Mouse (Mus musculus): ENCODE data around the gene Sh3gl3.
"Not testable (repeated sequence)": the region's sequence is repeated elsewhere in the genome, so short reads cannot be mapped to it uniquely, and the experiment has no call there.

Gene Sh3gl3

DNA sequence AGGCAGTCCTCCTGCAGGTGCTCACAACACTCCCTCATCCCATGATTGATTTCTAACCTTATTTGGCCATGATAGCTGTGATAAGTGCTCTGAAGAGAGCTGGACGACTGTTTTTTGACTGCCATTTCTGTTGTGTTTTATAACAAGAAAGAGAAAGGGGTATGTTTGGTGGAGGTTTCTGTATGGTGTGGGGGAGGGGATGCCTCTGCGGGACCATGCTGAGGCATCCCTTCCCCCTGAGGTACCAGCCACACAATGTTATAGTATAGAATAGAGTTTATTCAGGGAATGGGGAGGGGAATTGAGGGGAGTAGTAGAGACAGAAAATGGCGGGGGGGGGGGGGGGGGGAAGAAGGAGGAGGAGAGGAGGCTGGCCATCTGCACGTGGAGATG is 61.3 kb downstream of the Sh3gl3 start:
- DNase-seq (ENCODE audit: extremely low read depth, insufficient read length, low spot score) = no peak

DNA sequence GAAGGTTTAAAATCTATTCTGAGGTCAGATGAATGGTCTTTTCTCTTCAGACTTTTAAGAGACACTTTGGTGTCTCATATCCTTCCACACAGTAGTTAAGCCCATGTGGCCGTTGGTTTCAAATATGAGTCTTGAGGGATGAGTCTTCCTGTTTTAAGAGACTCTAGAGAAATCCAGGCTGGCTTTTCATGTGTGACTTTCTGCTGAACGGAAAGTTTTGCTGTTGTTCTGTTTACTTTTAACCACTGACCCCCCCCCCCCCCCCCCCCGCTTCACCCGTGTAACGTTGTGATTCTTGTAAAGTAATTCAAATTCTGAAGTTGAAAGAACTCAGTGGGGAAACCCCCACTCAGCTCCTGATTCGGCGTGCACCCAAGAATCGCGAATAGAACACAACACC is 61.8 kb downstream of the Sh3gl3 start:
- DNase-seq (ENCODE audit: extremely low read depth, insufficient read length, low spot score) = no peak

DNA sequence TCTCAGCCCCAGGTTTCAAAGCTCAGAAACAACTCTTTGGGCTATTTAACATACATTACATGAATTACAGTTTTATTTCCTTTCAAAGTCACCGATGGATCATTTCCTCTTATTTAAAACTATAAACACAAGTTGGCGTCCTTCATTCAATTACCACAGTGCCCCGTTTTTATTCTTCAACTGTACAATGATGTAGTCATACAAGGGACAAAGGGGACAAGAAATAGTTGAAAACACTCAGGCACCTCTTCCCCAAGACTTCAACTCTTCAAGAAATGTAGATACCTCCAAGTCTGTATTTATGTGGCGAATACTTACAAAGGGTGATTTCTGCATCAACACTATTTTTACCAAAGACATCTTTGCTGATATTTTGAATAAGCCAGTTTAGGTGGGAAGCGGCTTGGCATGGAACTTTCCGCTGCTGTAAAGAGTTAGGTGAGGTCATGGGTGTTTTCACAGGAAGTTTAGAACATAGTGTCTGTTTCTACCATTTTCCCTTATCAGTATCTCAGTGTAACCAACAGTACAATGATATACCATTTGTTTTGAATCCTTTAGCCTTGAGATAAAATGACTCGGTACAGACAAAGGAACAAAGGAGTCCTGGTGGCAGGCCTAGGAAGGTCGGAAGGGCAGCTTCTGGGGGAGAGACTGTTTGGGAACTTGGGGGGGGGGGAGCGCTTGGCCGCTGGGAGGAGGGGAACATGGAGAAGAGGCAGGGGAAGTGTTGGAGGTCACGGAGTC is 62.7 kb downstream of the Sh3gl3 start:
- DNase-seq (ENCODE audit: extremely low read depth, insufficient read length, low spot score) = no peak

DNA sequence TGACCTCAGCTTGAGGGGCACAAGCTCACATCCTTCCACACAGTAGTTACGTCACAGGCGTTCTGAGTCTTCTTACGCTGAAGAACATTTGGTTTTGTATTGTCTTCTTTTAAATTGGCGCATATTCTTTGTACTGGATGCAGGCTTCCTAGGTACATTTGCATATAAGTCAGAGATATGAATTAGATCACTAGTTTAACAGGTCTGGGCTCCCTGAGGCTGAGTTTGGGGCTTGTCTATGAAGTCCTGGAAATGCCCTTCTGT is 63.2 kb downstream of the Sh3gl3 start:
- no peak for DNase-seq (ENCODE audit: extremely low read depth, insufficient read length, low spot score)

DNA sequence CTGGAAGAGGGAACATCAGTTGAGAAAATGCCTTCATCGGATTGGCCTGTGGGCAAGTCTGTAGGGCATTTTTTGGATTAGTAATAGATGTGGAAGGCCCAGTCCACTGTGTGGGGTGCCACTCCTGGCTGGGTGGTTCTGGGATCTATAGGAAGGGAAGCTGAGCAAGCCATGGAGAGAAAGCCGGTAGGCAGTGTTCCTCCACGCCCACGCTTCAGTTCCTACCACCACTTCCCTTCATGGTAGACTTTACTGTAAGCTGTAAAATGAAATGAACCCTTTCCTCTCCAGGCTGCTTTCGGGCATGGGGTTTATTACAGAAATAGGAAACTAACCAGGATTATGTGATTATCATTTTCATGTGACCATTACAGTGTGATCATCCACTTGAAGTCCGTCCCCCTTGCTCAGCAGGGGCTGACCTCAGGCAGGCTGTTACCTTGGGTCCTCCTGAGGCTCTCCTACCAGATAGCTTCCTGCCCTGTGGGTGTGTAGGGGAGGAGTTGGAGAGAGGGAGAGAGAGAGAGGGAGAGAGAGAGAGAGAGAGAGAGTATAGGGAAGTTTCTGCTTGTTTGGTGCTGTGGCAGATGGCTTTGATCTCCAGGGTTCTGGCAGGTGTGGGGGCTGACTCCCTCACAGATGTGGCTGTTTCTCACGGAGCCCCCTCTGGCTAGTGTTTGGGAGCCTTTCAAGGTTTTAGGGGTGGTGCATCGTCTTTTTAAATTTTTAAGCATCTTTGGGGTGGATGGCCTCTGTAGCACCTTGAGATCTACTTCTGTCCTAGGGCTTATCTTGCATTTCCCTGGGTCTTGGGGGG is 67.0 kb downstream of the Sh3gl3 start:
- no peak for DNase-seq (ENCODE audit: extremely low read depth, insufficient read length, low spot score)

DNA sequence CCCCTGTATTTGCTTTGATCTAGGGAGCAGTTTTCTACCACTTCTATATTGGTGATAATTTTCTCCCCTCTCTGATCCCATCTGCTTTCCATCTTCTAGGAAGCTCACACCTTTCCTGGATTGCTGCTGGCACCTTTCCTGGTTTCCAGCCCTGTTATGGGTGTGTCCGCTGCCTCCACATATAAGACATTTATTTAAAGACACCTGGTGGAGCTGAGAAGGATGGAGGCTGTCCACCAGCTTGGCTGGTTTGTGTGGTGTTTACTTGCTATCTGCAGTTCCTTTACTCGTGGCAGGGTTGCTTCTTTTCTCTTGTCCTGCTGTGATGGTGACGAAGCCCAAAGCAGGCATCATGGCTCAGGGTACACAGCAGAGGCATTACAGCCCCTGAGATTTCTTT is 71.1 kb downstream of the Sh3gl3 start:
- no peak for DNase-seq (ENCODE audit: extremely low read depth, insufficient read length, low spot score)

DNA sequence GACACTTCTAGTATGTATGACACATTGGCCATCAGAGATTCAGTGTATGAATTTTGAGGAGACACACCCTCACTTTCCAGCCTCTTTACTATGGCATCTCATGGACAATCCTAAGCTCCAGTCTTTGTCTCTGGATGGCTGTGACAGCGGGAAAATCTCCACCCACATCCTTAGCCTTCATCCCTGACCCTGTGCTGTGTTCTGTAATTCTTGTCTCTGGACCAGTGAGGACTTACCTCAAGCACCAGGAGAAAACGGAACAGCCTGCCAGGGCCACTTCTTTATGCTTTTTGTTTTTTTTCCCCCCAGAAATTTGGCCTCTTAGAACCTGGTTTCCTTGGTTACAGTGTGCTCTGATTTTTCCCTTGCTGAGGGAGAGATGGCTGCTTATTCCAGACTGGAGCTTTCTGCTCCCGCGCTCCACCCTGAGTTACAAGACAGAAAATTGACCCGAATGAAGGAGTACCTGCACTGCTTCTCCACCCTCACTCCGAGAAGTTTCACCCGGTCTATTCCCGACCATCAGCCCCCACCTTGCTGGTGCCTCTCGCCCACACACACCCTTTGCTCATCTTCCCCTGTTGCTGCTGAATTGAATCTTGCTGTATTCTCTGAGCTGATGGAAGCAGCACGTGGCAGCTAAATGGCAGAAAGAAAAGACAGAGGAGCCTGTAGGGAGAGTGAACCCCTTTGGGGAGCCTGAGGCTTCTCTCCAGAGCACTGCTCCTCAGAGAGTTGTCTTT is 75.5 kb downstream of the Sh3gl3 start:
- no peak for DNase-seq (ENCODE audit: extremely low read depth, insufficient read length, low spot score)

DNA sequence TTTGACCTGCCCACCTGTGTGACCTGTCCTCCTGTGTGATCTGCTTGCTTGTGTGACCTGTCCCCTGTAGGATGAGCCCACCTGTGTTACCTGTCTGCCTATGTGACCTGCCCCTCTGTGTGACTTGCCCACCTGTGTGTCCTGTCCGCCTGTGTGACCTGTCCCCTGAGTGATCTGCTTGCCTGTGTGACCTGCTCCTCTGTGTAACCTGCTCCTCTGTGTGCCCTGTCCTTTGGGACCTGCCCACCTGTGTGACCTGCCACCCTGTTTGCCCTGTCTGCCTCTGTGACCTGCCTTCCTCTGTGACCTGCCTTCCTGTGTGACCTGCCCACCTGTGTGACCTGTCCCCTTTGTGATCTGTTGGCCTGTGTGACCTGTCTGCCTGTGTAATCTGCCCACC is 79.7 kb downstream of the Sh3gl3 start:
- DNase-seq (ENCODE audit: extremely low read depth, insufficient read length, low spot score) = no peak

DNA sequence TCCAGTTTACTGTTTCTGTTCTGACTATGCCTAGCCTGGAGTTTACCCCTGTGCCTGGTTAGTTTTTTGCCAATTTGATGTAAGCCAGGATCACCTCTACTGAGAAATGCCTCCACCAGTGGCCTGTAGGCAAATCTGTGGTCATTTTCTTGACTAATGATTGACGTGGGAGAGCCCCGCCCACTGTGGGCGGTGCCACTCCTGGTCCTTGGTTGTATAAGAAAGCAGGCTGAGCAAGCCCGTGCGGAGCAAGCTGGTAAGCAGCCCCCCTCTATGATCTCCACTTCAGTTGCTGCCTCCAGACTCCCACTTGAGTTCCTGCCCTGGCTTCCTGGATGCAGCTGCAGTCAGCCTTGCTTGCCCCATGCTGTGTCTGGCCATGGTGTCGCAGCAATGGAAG is 83.3 kb downstream of the Sh3gl3 start:
- peak; percentile 24 for DNase-seq (ENCODE audit: extremely low read depth, insufficient read length, low spot score)

DNA sequence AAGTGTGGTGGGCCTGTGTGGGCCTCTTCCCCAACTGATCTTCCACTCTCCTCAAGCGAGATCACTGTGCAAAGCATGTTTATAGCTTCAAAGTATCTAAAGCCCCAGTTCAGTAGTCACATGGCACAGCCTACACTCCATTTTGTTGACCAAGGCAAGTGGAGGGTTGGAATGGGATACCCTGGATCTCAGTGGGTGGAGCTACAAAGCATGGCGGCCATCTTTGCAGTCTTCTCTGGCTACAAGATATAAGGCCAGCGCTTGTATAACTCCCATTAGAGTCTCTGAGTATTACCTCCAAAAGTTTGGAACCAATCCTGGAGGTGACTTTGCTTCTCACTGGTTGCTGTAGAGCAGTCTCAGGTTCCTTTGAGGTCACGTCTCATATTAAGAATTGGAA is 83.9 kb downstream of the Sh3gl3 start:
- no peak for DNase-seq (ENCODE audit: extremely low read depth, insufficient read length, low spot score)

DNA sequence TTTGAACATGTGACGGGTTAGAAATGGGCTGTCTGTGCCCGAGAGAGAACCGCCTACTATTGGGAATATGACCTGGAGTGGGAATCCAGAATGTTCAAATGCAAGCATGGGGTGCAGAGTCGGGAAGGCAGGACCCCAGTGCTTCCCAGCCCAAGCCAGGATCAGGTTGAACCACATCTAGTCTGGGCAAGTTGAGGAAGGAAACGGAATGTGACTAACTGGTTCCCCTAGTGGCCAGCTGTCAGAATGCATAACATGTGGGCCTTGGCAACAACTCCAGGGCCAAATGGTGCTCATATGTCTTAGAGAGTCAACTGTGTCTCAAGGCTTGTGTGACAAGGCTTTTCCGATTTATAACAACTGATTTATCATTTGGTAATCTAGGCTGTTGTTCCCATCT is 86.6 kb downstream of the Sh3gl3 start:
- no peak for DNase-seq (ENCODE audit: extremely low read depth, insufficient read length, low spot score)

DNA sequence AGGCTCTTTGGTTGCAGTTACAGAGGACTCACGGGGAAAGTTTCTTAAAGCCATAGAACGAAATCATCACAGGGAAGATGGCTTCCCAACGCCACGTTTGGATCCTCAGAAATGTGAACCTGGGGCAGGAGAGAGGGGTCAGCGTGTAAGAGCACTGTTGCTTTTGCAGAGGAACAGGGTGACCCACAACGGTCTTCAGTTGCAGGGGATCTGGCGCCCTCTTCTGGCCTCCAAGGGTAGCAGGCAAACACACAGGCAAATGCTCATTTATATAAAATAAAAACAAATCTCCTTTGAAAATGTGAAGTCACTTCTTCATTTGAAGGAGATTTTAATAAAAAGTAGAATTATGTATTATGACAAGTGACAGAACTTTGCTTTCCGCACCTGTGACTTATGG is 89.5 kb downstream of the Sh3gl3 start:
- DNase-seq (ENCODE audit: extremely low read depth, insufficient read length, low spot score) = no peak

DNA sequence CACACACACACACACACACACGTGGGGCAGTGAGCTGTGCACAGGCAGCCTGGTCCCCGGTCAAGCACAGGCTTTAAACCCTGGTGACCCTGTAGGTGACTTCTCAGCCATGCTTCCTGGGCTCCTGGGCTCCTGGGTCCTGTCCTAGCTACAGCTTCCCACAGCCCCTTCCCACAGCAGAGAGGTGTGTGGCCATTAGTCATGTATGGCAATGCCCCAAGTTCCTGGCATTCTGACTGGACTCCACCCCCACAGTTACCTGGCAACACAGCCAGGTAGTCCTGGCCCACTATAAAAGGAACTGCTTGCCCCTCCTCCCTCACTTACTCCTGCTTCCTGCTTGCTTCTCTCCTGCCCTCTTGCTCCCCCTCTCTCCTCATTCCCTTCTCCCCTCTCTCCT is 90.5 kb downstream of the Sh3gl3 start:
- no peak for DNase-seq (ENCODE audit: extremely low read depth, insufficient read length, low spot score)

DNA sequence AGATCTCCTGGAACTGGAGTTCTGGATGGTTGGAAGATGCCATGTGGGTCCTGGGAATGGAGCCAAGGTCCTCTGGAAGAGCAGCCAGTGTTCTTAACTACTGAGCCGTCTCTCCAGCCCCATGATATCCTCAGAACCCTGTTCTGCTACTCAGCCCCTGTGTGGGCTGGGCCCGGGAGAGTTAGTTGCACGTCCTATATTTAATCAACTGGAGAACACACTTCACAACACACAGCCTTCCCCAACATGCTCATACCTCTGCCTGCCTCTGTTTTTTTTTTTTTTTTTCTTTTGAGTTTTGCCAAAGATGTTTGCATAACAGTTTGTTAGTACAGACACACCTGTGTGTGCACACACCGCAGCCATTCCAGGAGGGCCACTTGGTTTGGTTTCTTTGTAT is 91.7 kb downstream of the Sh3gl3 start:
- no peak for DNase-seq (ENCODE audit: extremely low read depth, insufficient read length, low spot score)

DNA sequence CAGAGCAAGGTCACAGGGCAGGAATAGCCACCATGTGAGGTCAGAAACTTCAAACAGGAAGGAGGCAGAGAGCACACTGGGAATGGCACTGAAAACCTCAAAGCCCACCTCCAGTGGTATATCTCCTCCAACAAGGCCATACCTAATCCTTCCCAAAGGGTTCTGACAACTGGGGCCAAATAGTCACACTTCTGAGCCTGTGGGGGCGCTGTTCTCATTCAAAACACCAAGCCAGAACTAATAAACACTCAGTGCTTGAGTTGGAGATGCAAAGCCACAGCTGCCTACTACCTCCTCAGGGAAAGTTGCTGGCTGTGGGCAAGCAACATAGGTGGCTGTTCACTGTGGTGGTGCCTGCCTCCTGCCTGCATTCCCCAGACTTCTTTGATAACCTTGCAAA is 96.3 kb downstream of the Sh3gl3 start:
- DNase-seq (ENCODE audit: extremely low read depth, insufficient read length, low spot score) = no peak

DNA sequence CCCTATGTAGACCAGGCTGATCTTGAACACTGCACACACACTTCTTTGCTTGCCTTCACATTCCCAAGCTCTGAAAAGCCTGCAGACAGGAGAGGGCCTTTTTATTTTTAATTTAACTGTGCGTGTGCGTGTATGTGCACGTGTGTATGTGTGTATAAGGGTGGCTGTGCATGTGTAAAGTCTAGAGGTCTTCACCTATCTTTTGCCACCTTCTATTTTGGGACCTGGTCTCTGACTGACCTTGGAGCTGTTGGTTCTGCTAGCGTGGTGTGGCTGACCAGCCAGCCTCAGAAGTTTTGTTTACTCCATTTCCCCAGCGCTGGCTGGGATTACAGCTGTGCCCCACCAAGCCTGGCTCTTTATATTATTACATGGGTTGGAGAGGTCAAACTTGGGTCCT is 98.1 kb downstream of the Sh3gl3 start:
- DNase-seq (ENCODE audit: extremely low read depth, insufficient read length, low spot score) = no peak

DNA sequence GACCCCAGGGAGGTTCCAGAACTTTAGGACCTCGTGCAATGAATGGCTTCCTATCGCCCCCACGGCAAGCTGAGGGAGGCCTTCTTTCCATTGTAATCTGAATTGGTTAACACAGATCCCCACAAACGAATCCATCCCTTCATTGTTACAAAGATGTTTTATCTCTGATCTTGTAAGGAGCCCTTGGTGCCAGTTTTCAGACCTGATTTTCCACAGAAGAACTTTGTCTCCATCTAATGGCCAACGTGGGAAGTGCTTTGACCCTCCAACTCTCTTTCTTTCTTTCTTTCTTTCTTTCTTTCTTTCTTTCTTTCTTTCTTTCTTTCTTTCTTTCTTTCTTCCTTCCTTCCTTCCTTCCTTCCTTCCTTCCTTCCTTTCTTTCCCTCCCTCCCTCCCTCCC is 99.2 kb downstream of the Sh3gl3 start:
- not testable (repeated sequence) for DNase-seq (ENCODE audit: extremely low read depth, insufficient read length, low spot score)

DNA sequence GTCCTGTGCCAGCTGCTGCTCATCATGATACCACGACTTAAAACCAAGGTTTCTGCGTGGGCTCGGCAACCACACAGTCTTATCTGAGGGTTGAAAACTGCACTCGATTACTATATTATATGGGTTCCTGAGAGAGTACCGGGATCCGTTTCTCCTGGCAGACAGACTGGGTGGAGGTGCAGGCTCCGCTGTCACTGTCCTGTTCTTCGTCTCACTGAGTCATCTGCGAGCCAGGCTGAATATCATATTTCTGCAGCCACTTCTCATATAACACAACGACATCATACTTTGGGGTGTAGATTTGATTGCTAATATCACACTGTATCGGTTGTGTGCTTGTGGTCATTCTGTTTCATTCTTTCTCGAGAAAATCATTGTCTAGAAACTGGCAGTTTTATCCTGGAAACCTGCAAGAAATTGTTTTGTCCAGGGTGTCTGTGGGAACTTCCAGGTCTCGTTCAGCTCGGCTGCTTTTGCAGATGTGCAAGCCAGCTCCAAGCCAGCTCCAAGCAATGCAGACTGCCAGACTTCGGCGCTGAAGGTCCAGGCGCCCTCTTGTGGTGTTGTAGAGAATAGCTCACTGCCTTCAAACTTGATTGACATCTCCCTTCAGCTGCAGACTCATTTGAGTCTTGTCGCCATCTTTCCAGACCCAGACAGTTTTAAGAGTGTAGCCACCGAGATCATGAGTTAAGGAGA is 100.5 kb downstream of the Sh3gl3 start:
- peak; percentile 67 for DNase-seq (ENCODE audit: extremely low read depth, insufficient read length, low spot score)

DNA sequence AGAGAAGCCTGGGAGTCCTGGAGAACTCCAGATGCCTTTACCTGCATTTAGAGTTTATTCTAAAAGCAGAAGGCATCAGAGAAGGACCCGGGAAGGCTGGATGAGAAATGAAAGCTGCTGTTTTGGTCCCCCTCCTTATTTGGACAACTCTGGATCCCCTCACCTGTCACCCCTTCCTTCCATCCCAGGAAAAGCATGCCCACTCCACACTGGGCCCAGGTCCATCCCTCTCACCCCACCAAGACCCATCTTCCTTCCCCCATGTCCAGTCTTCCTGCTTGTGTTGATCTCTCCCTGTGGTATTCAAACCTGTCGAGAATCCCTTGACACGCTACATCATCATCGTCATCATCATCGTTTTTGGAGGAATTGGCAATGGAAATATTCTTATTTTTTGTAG is 101.3 kb downstream of the Sh3gl3 start:
- DNase-seq (ENCODE audit: extremely low read depth, insufficient read length, low spot score) = no peak

DNA sequence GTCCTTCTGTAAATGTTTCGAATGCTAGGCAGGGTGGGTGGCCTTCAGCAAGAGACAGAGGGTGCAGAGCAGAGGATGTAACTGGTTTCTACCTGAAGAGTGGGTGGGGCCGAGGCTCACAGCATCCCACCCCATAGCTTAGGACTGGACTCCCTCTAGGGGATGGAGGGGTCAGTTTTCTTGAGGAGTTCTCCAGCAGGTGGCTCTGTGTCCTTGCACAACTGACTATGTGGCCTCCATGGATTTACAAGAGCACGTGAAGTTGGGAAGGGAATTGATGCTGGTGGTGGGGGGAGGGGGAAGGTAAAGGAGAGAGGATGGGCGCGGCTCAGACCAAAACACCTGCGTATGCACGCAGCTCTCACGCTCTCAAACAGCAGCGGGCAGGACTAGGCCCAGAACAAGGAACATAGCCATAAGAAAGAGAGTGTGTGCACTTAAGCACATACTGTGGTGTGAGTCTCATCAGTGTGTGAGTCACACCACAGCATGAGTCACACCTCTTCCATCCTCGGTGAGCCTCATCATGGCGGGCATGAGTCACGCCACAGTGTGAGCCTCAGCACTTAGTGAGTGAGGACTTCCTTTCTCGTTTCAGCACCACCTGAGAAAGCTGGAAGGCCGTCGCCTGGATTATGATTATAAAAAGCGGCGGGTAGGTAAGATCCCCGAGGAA is 102.0 kb downstream of the Sh3gl3 start:
- DNase-seq (ENCODE audit: extremely low read depth, insufficient read length, low spot score) = peak; percentile 83

DNA sequence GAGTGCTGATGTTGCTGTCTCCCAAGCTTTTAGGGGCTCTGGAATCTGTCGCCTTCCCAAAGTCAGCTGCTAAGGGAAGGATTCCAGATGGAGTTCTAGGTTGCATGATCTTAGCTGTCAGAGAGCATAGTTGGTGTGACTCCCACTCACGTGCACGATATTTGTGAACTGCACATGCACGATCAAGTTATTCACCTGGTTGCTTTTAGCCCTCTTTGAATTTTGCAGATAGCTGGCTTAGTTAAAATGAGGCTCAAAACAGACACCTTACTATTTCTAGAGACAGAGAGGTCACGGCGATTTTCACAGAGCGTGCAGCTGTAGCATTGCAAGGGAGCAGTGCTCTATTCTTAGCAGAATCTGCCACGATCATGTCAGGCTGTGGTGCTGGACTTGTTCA is 108.4 kb downstream of the Sh3gl3 start:
- DNase-seq (ENCODE audit: extremely low read depth, insufficient read length, low spot score) = no peak

All from 3134 (cell line).